Mouse (Mus musculus): Measurements from ENCODE around the gene Fhl2.

Gene Fhl2

DNA sequence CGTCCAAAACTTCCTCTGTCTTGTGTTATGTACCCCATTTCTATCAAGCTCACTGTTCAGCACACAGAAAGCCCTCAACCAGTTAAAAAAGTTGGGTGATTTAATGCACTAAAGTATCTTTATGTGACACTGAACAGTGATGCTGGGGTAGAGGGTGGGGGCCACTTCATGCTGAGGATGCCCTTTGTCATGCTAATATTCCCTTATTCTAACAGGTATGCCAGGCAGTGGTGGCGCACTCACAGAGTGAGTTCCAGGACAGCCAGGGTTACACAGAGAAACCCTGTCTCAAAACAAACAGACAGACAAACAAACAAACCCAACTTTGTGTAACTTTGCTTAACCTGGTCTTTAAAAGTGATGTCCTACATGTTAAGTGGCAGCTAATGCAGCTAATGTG lies 102.6 kb downstream of the Fhl2 start:
- no peak for DNase-seq

DNA sequence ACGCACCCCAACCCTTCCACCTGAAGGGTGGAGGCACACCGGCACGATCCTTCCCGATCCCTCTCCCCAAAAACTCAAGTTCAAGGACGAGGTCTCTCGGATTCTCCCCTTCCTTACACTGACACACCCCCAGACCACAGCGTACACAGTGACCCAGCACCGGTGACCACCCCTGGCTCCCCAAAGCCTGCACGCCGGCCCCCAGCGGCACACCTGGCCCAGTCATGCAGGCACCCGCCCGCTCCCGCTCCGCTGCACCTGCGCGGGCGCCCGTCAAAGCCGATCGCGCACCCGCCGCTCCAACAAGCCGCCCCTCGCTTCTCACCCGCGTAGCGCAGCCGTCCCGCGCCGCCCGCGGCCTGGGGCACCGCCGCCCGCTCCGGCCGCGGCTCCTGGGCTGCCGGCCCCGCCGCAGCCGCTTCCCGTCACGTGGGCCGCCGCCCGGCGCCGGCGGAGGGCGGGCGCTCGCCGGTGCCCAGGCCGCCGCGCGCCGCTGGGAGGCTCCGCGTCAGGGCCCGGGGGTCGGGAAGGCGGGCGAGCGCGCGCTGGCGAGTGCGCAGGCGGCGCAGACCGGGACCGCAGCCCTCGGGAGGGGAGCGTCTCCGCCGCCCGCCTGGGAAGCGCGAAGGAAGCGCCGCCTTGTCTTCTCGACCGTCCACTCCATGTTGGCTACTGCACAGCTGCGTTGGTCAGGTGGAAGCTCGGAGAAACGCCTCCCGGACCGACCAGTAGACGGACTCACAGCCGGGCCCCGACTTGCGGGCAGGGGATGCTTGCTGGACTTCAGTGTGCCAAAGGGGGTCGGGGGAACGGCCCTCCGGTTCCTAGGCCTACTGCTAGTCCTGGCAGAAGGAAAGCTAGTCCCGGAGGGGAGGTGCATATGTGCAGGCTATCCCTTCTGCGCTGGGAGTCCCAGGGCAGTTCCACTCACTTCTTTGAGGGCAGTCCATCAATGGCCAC lies 104.4 kb downstream of the Fhl2 start:
- DNase-seq, result peak; percentile 71 to 85

DNA sequence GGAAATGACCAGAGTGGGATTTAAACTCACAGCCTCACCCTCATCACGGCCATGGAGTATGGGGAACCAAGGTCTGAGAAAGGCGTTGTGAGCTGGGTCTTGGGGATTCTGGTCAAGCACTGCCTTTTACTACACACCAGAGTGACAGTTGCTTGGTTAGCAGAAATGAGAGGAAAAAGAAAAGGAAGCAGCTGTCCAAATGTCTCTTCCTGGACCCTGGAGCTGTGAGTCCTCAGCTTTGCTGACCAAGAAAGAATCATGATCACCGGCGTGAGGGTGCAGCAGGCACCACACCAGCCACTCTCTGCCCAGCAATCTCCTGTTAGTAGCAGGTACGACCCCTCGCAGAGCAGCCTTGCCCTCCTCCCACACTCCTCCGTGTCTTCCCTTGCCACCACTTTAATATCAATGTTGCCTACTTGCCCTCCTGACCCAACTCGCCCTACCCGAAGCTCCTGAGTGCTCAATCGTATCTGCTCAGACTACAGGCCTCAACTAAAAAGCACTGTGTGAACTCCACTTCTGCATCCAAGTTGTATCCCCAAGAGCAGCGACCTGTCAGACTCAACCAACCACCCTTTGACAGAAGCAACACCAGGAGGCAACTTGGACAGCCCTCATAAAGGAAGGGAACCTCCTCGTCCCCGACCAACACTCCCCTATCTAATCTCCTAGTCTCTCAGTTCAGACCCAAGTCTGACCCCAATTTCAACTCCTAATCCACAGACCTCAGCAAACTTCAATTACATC lies 105.3 kb downstream of the Fhl2 start:
- no peak for DNase-seq

DNA sequence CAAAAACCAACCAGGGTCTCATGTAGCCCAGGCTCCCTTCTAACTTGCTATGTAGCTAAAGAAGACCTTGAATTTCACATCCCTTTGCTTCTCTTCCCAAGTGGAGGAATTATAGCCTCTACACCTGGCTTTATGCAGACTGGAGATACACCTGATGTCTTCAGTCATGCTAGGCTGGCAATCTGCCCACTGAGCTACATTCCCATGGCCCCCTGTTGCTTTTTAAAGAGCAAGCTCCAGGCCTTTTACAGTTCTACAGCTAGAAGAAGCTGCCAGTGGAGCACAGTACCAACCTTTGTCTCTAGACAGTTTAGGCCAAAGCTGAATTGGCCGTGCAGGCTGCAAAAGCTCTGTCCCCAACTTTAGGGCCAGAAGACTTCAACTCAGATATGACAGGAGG lies 106.4 kb downstream of the Fhl2 start:
- DNase-seq, result peak; percentile 30 to 34

DNA sequence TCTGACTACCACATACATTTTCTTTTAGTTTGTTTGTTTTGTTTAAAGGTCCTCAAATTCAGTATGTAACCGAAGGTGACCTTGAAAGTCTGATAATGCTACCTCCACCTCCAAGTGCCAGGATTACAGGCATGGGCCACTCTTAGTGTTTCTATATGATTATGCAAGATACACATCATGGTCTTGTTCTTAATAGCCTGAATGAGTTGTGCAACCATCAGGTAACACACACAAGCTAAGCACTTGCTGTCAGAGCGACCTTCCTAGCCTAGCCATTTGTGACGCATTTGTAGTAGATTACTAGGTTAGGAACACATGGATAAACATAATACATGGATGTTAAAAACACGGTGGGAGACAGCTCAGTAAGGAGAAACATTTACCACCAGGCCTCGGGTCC lies 113.8 kb downstream of the Fhl2 start:
- DNase-seq, result no peak

DNA sequence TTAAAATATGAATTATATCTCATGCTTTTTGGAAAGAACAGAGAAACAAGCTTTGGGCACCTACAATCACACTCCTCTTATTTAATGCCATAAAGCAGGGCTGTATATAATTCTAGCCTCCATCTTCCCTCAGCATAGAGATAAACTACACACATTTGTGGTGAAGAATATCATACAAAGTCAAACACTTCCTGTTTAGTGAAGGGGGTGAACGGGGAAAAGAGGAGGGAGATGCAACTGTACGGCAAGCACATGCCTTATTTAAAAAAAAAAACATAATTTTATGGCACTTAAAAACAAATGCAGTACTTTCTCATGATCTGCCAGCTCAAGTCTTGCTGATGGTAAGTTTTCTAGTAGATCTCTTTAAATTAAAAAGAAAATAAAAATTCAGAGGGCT lies 118.7 kb downstream of the Fhl2 start:
- DNase-seq, result no peak

DNA sequence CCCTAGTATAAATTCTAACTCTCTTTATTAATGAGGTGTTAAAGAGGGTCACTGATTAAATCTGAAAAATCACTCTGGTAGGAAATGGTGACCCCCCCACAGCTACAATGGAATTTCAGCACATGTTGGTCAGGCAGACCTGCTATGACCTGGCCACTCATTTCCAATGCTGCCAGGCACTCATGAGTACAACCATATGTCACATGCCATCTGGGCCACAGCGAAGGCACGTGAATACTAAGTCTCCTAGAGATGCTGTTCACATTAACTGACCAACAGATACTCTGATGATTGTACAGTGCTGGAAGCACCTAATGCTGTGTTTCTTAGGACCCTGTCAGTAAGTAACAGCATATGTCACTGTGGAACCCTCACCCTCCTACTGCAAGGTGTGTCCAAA lies 122.0 kb downstream of the Fhl2 start:
- peak; percentile 60 to 74 for DNase-seq
